ENCODE assay signal across 25 mouse cellular contexts in the genomic region with DNA sequence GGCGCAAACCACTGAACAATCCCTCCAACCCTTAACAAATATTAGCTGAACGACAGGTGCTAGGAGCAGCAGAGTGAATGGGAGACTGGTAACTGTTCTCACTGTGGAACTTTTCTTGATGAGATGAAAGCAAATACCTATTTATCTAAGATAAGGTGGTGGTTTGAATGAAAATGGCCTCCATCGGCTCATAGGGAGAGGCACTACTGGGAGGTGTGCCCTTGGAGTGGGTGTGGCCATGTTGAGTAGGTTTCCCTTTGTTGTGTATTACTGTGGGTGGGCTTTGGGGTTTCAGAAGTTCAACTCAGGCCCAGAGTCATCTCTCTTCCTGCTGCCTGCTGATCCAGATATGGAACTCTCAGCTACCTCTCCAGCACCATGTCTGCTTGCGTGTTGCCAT. TPM values are rescaled to one million over a fixed set of nuclear protein-coding genes. Genes with fewer than 3 reads are reported as not detected.
DNase-seq lines count a peak whose midpoint lies in the region; ATAC-seq and TF ChIP-seq lines count a peak whose summit lies in the region.
"Had no signal": no experiment of that assay in that cellular context is flagged by ENCODE, and none has a peak within 500 bp of the region (broad histone marks: within the 10 kb centered on the region; RNA-seq: fewer than 3 reads in every experiment).

No protein-coding gene starts in this region.

- no peaks in the 10 kb centered on the region for H3K36me3 ChIP-seq in heart, embryonic 13.5 days
- no peaks in the 10 kb centered on the region for H3K36me3 ChIP-seq in heart, embryonic 10.5 days
- no peaks in the 10 kb centered on the region for H3K36me3 ChIP-seq in ES-Bruce4 (ENCODE audit: control insufficient read depth, insufficient read depth, low read length, poor library complexity, severe bottlenecking)
- H3K36me3 ChIP-seq in stomach, embryonic 15.5 days = no peaks in the 10 kb centered on the region
- H3K36me3 ChIP-seq in forebrain, embryonic 11.5 days (ENCODE audit: control insufficient read depth, insufficient read depth, low read length) = no peaks in the 10 kb centered on the region
- H3K36me3 ChIP-seq: embryonic facial prominence, embryonic 12.5 days; hindbrain, embryonic 13.5 days had no signal

- no peak for TF ChIP-seq CTCF in ES-Bruce4 (IDR thresholded peaks at IDR 0.05; ENCODE audit: low read depth, low read length)

- H3K9ac ChIP-seq in heart, embryonic 13.5 days = no peak overlapping the region
- H3K9ac ChIP-seq in ES-Bruce4 (ENCODE audit: low read depth, poor library complexity, severe bottlenecking) = no peak overlapping the region
- no peak overlapping the region for H3K9ac ChIP-seq in stomach, embryonic 15.5 days
- no peak overlapping the region for H3K9ac ChIP-seq in forebrain, embryonic 11.5 days (ENCODE audit: low read length)
- H3K9ac ChIP-seq: embryonic facial prominence, embryonic 12.5 days; forebrain, embryonic 13.5 days; forebrain, postnatal 0 days; hindbrain, embryonic 13.5 days had no signal

- DNase-seq in heart, embryonic 10.5 days (ENCODE audit: low spot score) = no peak
- peak; percentile 83 for DNase-seq in ZHBTc4 (ENCODE audit: low read depth, low spot score)
- no peak for DNase-seq in cerebellum, postnatal 25 days
- DNase-seq in adrenal gland, postnatal 14 days = no peak
- DNase-seq in forebrain, embryonic 11.5 days (ENCODE audit: low spot score) = no peak
- DNase-seq: adrenal gland, adult 2 months; adrenal gland, postnatal 36 days; B cell, adult 2 months; cerebellum, adult 11 months; cerebellum, adult 8-10 months; cerebellum, postnatal 14 days; forebrain, postnatal 0 days; gastrocnemius, postnatal 14 days; heart, postnatal 10 days; heart, postnatal 4 days had no signal

- H3K9me3 ChIP-seq in heart, embryonic 13.5 days = no peaks in the 10 kb centered on the region
- no peaks in the 10 kb centered on the region for H3K9me3 ChIP-seq in heart, embryonic 10.5 days
- H3K9me3 ChIP-seq in ES-Bruce4 (replicated peaks; ENCODE audit: control insufficient read depth, insufficient read depth, low read length, poor library complexity, severe bottlenecking) = no peaks in the 10 kb centered on the region
- H3K9me3 ChIP-seq in stomach, embryonic 15.5 days = no peaks in the 10 kb centered on the region
- H3K9me3 ChIP-seq in forebrain, embryonic 11.5 days (ENCODE audit: control insufficient read depth, low read length) = no peaks in the 10 kb centered on the region
- H3K9me3 ChIP-seq: embryonic facial prominence, embryonic 12.5 days; forebrain, embryonic 13.5 days; hindbrain, embryonic 13.5 days had no signal

- no peak overlapping the region for H3K4me2 ChIP-seq in heart, embryonic 13.5 days
- no peak overlapping the region for H3K4me2 ChIP-seq in stomach, embryonic 15.5 days
- H3K4me2 ChIP-seq in forebrain, embryonic 11.5 days (ENCODE audit: low read depth, low read length, severe bottlenecking) = no peak overlapping the region
- H3K4me2 ChIP-seq: embryonic facial prominence, embryonic 12.5 days; forebrain, embryonic 13.5 days; hindbrain, embryonic 13.5 days had no signal

- no peak for ATAC-seq in heart, embryonic 13.5 days (ENCODE audit: extremely low read depth, insufficient number of reproducible peaks, low FRiP score, low TSS enrichment)
- peak; percentile 81 for ATAC-seq in stomach, embryonic 15.5 days (ENCODE audit: insufficient read depth, low FRiP score, low read depth)
- no peak for ATAC-seq in forebrain, embryonic 11.5 days (replicated peaks; ENCODE audit: low FRiP score)
- ATAC-seq: activated CD4-positive, CD25-positive, alpha-beta regulatory T cell, adult 4 months; CD4-positive, CD25-positive, alpha-beta regulatory T cell, adult 4 months; forebrain, embryonic 13.5 days; forebrain, postnatal 0 days; hindbrain, postnatal 0 days; intestine, embryonic 16.5 days had no signal

- WGBS in heart, embryonic 13.5 days = 72% methylated on average over 4 of the region's 4 CpGs
- WGBS in heart, embryonic 10.5 days = 88% methylated on average over 4 of the region's 4 CpGs
- 78% methylated on average over 4 of the region's 4 CpGs for WGBS in stomach, embryonic 15.5 days
- 91% methylated on average over 4 of the region's 4 CpGs for WGBS in forebrain, embryonic 11.5 days

- H3K27ac ChIP-seq in heart, embryonic 13.5 days (replicated peaks) = peak overlapping the region; percentile 83; the same call in 1 of the 2 replicates
- H3K27ac ChIP-seq in heart, embryonic 10.5 days = no peak overlapping the region
- peak overlapping the region; percentile 37; the same call in 1 of the 2 replicates for H3K27ac ChIP-seq in ES-Bruce4 (ENCODE audit: insufficient read depth, low read length)
- H3K27ac ChIP-seq in stomach, embryonic 15.5 days = peak overlapping the region; percentile 40; the same call in 1 of the 2 replicates
- H3K27ac ChIP-seq in forebrain, embryonic 11.5 days (ENCODE audit: low read depth, low read length) = no peak overlapping the region
- H3K27ac ChIP-seq: embryonic facial prominence, embryonic 12.5 days; forebrain, embryonic 13.5 days; hindbrain, embryonic 13.5 days; hindbrain, postnatal 0 days had no signal

- H3K27me3 ChIP-seq in heart, embryonic 13.5 days (replicated peaks) = no peaks in the 10 kb centered on the region
- H3K27me3 ChIP-seq in heart, embryonic 10.5 days (ENCODE audit: insufficient read depth, poor library complexity, severe bottlenecking) = no peaks in the 10 kb centered on the region
- H3K27me3 ChIP-seq in ES-Bruce4 (ENCODE audit: control insufficient read depth, insufficient read depth, low read length, poor library complexity, severe bottlenecking) = no peaks in the 10 kb centered on the region
- H3K27me3 ChIP-seq in stomach, embryonic 15.5 days (replicated peaks) = no peaks in the 10 kb centered on the region
- H3K27me3 ChIP-seq in forebrain, embryonic 11.5 days (ENCODE audit: control insufficient read depth, insufficient read depth, low read length) = no peaks in the 10 kb centered on the region
- H3K27me3 ChIP-seq: embryonic facial prominence, embryonic 12.5 days; forebrain, embryonic 13.5 days; hindbrain, embryonic 13.5 days had no signal

- H3K4me1 ChIP-seq in heart, embryonic 13.5 days = peaks cover 57% of the 10 kb centered on the region
- H3K4me1 ChIP-seq in heart, embryonic 10.5 days = peaks cover 37% of the 10 kb centered on the region
- H3K4me1 ChIP-seq in ES-Bruce4 (ENCODE audit: control insufficient read depth, insufficient read depth, low read length) = no peaks in the 10 kb centered on the region
- H3K4me1 ChIP-seq in stomach, embryonic 15.5 days = peaks cover 5% of the 10 kb centered on the region; the same call in 1 of the 2 replicates
- H3K4me1 ChIP-seq in forebrain, embryonic 11.5 days (replicated peaks; ENCODE audit: control insufficient read depth, insufficient read depth, low read length) = no peaks in the 10 kb centered on the region
- H3K4me1 ChIP-seq: embryonic facial prominence, embryonic 12.5 days had no signal

- TF ChIP-seq EP300 in ES-Bruce4 (IDR thresholded peaks at IDR 0.05; ENCODE audit: insufficient read depth, low read depth, low read length) = 0 out of 2 replicates have a peak, but pooled peaks have one; percentile 23

- no peak for TF ChIP-seq POLR2A in ES-Bruce4 (IDR thresholded peaks at IDR 0.05; ENCODE audit: insufficient read depth, low read length)

- H3K4me3 ChIP-seq in heart, embryonic 13.5 days = no peak overlapping the region
- no peak overlapping the region for H3K4me3 ChIP-seq in heart, embryonic 10.5 days
- no peak overlapping the region for H3K4me3 ChIP-seq in ES-Bruce4 (ENCODE audit: low read depth, low read length)
- no peak overlapping the region for H3K4me3 ChIP-seq in stomach, embryonic 15.5 days (replicated peaks)
- no peak overlapping the region for H3K4me3 ChIP-seq in forebrain, embryonic 11.5 days (ENCODE audit: low read depth, low read length)
- H3K4me3 ChIP-seq: embryonic facial prominence, embryonic 12.5 days; forebrain, embryonic 13.5 days; hindbrain, embryonic 13.5 days had no signal

RNA-seq across cellular contexts. Expression of a gene that starts 8.1 kb away (rescaled TPM):
- polyA plus RNA-seq in heart, embryonic 13.5 days (2015; fragmentation: Nextera tagmentation; extraction: Ambion mirVana) = 14.0 and 16.5 TPM in 2 replicates
- polyA plus RNA-seq in heart, embryonic 10.5 days (2016; fragmentation: Nextera tagmentation; extraction: Ambion mirVana) = 6.9 and 9.9 TPM in 2 replicates
- polyA plus RNA-seq in ES-Bruce4 (2011; ENCODE audit: insufficient read depth, insufficient read length, low read depth, missing spikeins) = 12.2 and 12.9 TPM in 2 replicates
- polyA plus RNA-seq in stomach, embryonic 15.5 days (2015; fragmentation: Nextera tagmentation; extraction: Ambion mirVana) = 8.3 and 9.4 TPM in 2 replicates
- total RNA-seq in adrenal gland, postnatal 14 days (2021) = 87.5 and 88.1 TPM in 2 replicates
- polyA plus RNA-seq in forebrain, embryonic 11.5 days (2014; fragmentation: Nextera tagmentation; extraction: Ambion mirVana) = 3.3 and 3.4 TPM in 2 replicates

RNA-seq across cellular contexts. Expression of a gene that starts 37.2 kb away (rescaled TPM):
- 39.2 and 43.9 TPM in 2 replicates for polyA plus RNA-seq in heart, embryonic 13.5 days (2015; fragmentation: Nextera tagmentation; extraction: Ambion mirVana)
- polyA plus RNA-seq in heart, embryonic 10.5 days (2016; fragmentation: Nextera tagmentation; extraction: Ambion mirVana) = 59.6 and 66.6 TPM in 2 replicates
- 238 and 248 TPM in 2 replicates for polyA plus RNA-seq in ES-Bruce4 (2011; ENCODE audit: insufficient read depth, insufficient read length, low read depth, missing spikeins)
- polyA plus RNA-seq in stomach, embryonic 15.5 days (2015; fragmentation: Nextera tagmentation; extraction: Ambion mirVana) = 43.5 and 46.2 TPM in 2 replicates
- 12.6 and 13.6 TPM in 2 replicates for total RNA-seq in adrenal gland, postnatal 14 days (2021)
- polyA plus RNA-seq in forebrain, embryonic 11.5 days (2014; fragmentation: Nextera tagmentation; extraction: Ambion mirVana) = 124 and 136 TPM in 2 replicates

Comparison
In these comparisons a context has a peak if more than half of its experiments do, and no peak if none do; other contexts are left out.
1. H3K27ac ChIP-seq: peak in heart, embryonic 13.5 days (single experiment), ES-Bruce4 (single experiment) and stomach, embryonic 15.5 days (single experiment); none in heart, embryonic 10.5 days (single experiment) and forebrain, embryonic 11.5 days (single experiment).